Mouse (Mus musculus): ENCODE data around the gene Acnat1. TPM values are rescaled to one million over a fixed set of nuclear protein-coding genes. Genes with fewer than 3 reads are reported as not detected.
"Not testable (repeated sequence)": the region's sequence is repeated elsewhere in the genome, so short reads cannot be mapped to it uniquely, and the experiment has no call there.

Gene Acnat1
- total RNA-seq (2021) = not detected
- long read RNA-seq, experiment 1 = 0 reads
- long read RNA-seq, experiment 2 = 0 reads

- intact Hi-C loops (cut with DNase I) = no loop called here
- no peak for DNase-seq
Measured at GRCm38 (mm10) chr4:49473435-49474100, at the start of gene Acnat1. Gene Acnat1 (minus strand): TSS chr4:49473912.

- intact Hi-C loops (cut with DNase I) = loop anchor here (5.0 kb wide), 1 partner anchor 105 kb away; no protein-coding TSS in a partner anchor
- peak; percentile 25 to 55 for DNase-seq
Measured at GRCm38 (mm10) chr4:49522576-49522975, 48.9 kb upstream of the Acnat1 start.

GRCm38 (mm10) chr4:49521346-49521745, 47.6 kb upstream of the Acnat1 start:
- DNase-seq = no peak

DNA sequence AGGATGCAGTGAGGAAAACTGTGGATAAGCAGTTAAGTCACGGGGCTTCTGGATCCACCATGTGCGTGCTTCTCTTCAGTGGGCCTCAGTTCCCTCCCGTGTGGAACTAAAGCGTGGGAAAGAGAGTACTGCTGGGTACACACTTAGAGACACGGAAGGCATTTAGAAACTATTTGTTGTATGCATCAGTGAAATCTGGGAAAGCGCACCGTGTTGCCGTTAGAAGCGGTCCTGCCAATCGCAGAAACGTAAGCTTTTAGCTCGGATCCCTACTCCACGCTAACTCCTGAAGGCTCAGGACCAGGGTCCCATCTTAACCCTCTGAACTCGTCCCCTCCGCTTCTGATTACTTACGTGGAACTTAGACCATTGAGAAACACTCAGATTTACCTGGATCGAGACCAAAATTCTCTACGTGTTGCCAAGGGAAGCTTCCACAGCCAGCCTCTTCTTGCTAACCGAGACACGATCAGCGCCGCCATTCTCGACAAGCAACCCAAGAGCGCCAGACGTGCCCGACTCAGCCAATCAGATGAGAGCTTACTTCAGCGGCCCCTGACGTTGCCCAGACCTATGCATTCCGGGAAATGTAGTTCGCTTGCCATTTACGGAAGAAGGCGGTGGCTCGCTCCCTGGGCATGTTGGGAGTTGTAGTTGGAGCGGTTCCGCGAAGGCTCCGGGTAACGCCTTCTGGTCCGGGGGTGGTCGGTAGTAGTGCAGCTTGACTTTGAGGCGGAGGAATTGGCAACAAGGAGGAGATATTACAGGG, 47.0 kb upstream of the Acnat1 start, which contains the start of the genes Mrpl50 and Zfp189:
Gene Mrpl50, minus strand, starts transcription at position 522 of the 769 bp plus-strand sequence.
Gene Zfp189, plus strand, starts transcription at position 605 of the 769 bp plus-strand sequence.
- peak; percentile 88 to 92 for DNase-seq
- intact Hi-C loops (cut with DNase I) = loop anchor here (5.0 kb wide), 1 partner anchor 107 kb away; no protein-coding TSS in a partner anchor

More at GRCm38 (mm10) chr4:49521346-49521745, 47.6 kb upstream of the Acnat1 start:
- intact Hi-C loops (cut with DNase I) = loop anchor here (5.0 kb wide), 1 partner anchor 106 kb away; no protein-coding TSS in a partner anchor

DNA sequence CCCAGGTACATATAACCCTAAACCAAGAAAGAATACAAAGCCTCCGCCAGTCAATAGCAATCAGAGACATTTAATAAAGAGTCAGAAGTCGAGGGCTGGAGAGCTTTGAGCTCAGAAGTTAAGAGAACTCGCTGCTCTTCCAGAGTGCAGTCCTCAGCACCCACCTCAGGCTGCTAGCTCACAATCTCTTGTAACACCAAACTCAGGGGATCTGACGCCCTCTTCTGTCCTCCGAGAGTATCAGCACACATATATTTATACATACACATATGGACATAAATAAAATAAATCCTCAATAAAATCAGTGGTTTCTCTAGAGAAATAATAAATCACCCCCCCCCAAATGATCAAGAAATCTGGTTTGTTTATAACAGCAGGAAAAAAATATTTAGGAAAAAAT, 45.8 kb upstream of the Acnat1 start:
- DNase-seq = no peak
- intact Hi-C loops (cut with DNase I) = no loop called here

DNA sequence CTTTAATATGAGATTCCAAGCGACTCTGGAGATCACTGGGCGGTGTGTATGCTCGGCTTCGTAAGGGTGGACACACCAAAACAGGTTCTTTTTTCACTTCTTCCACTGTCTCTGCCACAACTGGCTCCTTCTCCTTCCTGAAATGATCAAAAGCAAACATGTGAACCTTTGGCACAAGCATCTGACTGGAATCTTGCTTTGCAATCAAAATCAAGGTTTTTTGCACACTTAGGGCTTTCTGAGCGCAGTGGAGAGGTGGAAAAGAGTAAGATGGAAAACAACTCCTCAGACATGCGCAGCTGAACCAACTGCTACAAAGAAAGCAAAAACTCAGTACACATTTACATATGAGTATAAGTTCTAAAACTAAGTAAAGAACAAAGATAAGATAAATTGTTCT, 40.7 kb upstream of the Acnat1 start:
- intact Hi-C loops (cut with DNase I) = no loop called here
- DNase-seq = no peak

DNA sequence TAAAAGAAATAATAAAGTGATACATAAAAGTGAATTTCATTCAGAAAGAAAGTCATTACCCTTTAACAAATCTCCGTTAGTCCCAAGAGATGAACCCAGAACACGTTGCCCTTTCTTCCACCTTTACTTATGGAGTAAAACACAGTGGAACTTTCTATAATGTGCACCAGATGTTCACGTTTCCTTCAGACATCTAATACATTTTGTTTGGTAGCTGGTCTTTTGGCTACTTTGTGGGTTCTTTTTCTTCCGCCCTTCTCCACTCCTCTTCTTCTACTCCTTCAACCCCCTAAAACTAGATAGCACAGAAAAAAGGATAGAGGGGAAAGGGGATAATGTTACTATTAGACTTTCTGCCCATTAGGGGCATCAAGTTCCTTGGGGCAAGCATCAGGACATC, 38.9 kb upstream of the Acnat1 start:
- intact Hi-C loops (cut with DNase I) = no loop called here
- no peak for DNase-seq

- DNase-seq; intact Hi-C loops (cut with DNase I): not testable (repeated sequence)
Measured at GRCm38 (mm10) chr4:49510236-49510835, 36.6 kb upstream of the Acnat1 start.

GRCm38 (mm10) chr4:49509183-49509582, 35.5 kb upstream of the Acnat1 start:
- intact Hi-C loops (cut with DNase I) = no loop called here
- no peak for DNase-seq

GRCm38 (mm10) chr4:49506386-49506785, 32.7 kb upstream of the Acnat1 start, which contains the start of gene Baat:
Gene Baat (minus strand): TSS chr4:49506557.
- no peak for DNase-seq
- intact Hi-C loops (cut with DNase I) = no loop called here

DNA sequence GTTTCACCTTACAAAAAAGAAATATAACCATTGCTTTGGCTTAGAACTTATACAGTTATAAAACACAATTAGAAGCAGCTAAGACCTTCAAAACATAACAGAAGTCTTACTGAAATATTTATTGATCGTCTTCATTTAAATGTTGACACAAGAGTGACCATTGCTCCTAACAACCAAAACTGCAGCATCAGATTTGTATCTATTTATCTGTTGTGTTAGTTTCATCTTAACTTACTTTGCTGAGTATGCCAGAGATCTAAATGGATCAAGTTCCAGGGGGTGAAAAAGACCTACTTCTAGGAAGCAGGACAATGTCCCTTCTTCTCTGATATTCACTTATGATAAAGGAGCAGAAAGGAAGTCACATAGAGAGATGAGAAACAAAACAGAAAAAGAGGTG, 29.9 kb upstream of the Acnat1 start:
- intact Hi-C loops (cut with DNase I) = no loop called here
- no peak for DNase-seq

GRCm38 (mm10) chr4:49485934-49486650, 12.4 kb upstream of the Acnat1 start:
- intact Hi-C loops (cut with DNase I); DNase-seq: not testable (repeated sequence)

- intact Hi-C loops (cut with DNase I) = no loop called here
- DNase-seq = no peak
Measured at GRCm38 (mm10) chr4:49485442-49485841, 11.7 kb upstream of the Acnat1 start.

DNA sequence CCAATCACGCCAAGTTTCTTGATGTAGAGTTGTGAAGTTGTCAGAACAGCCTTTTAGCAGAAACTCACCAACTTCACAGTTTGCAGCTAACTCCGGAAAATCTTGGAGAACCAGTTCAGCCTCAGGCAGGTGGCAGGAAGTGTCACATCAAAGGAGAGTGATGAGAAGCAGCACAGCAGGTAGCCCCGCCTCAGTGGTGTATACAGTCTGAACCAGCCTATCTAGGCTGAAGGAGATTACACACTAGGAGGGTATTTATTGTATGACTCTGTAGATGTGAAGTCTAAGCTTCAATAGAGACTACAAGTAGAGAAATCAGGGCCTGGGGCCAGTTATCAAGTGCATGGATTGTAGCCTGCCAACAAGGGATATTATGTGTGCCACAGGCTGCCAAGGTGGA, 7.2 kb upstream of the Acnat1 start:
- peak in 1 of 2 experiments; percentile 15 for DNase-seq
- intact Hi-C loops (cut with DNase I) = no loop called here

DNA sequence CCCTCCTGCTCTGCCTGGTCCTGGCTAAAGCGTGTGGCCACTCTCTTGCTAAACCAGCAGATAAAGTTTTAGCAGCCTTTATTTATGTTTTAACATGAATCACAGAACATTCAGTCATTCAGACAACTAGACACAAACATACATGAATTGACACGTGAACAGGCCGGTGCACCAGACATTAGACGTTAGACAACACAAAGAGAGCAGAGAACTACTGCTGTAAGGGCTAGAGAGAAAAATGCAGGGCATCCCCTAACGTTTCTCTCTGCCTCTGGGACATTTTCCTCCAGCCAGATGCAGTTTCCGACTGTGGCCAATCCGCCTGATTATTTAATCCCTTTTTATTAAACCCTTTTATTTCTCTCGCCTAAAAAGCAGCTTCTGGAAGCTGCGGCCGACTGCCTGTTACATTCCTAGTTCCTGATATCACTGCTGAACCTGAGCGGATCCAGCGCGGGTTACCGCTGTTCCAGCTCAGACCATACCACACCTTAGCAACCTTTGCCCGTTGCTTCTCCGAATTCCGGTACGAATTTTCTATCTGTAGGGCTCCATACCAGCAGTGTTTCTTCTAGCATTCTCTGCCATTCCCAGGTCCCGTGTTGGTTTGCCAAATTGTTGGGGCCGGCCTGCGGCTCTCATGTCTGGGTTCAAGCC, 6.5 kb upstream of the Acnat1 start:
- DNase-seq = no peak
- intact Hi-C loops (cut with DNase I) = no loop called here

- DNase-seq; intact Hi-C loops (cut with DNase I): not testable (repeated sequence)
Measured at GRCm38 (mm10) chr4:49479035-49479434, 5.3 kb upstream of the Acnat1 start.

DNA sequence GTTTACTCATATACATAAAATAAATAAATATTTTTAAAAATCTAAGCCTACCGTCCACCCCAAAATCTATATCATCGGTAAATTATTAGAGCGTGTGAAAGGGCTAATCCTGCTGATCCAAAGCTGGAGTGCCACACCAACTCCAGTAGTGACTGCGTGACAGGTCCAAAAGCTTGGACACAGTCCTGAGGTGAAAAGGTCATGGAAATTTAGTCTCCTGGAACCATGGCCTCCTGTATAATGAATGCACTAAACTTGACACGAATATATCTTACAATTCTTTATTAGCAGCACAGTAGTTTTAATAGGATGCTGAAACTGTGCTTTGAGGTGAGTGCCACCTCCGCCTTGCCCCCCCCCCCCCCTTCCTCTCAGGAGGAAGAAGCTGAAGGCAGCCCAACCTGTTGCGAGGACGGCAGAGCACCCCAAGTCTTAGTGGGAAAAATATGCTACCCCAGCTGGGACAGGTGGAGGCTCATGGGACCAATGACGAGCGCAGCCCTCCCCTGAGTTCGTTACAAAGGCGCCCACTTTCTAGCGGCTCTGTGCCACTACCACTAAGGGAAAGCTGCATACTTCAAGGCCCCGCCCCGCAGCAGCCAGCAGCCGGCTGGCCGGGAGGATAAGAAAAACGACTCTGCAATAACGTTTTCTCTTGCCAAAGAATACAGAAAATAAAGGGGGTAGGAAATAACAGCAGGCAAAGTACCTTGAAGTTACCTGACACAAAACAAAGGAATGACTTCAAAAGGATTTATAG, 4.6 kb upstream of the Acnat1 start:
- intact Hi-C loops (cut with DNase I) = no loop called here
- DNase-seq = peak in 1 of 2 experiments; percentile 26

GRCm38 (mm10) chr4:49474583-49474982, 871 bp upstream of the Acnat1 start:
- no peak for DNase-seq
- intact Hi-C loops (cut with DNase I) = no loop called here

All from heart, postnatal 14 days (tissue).